Comparison of ENCODE assay signal across 13 mouse cellular contexts in genomic region chr8:45508521-45509104, GRCm38 (mm10). TPM values are rescaled to one million over a fixed set of nuclear protein-coding genes. Genes with fewer than 3 reads are reported as not detected.
A peak's percentile ranks its signal among the peaks of the same experiment; 100 is the strongest.
DNase-seq lines count a peak whose midpoint lies in the region; ATAC-seq and TF ChIP-seq lines count a peak whose summit lies in the region.
"Had no signal": no experiment of that assay in that cellular context is flagged by ENCODE, and none has a peak within 500 bp of the region (broad histone marks: within the 10 kb centered on the region; RNA-seq: fewer than 3 reads in every experiment).

No protein-coding gene starts in this region.

- no peak overlapping the region for H3K27ac ChIP-seq in embryonic facial prominence, embryonic 10.5 days (replicated peaks)
- H3K27ac ChIP-seq in hindbrain, embryonic 11.5 days (ENCODE audit: low read depth, low read length), result peak overlapping the region; percentile 84; the same call in 1 of the 2 replicates
- H3K27ac ChIP-seq in midbrain, embryonic 13.5 days, result peak overlapping the region; percentile 95
- H3K27ac ChIP-seq in heart, adult 2 months, result no peak overlapping the region

- no peaks in the 10 kb centered on the region for H3K27me3 ChIP-seq in embryonic facial prominence, embryonic 10.5 days (replicated peaks; ENCODE audit: low read depth, poor library complexity, severe bottlenecking)
- H3K27me3 ChIP-seq in hindbrain, embryonic 11.5 days (ENCODE audit: control insufficient read depth, insufficient read depth, low read length), result no peaks in the 10 kb centered on the region
- H3K27me3 ChIP-seq in midbrain, embryonic 13.5 days, result no peaks in the 10 kb centered on the region
- H3K27me3 ChIP-seq in heart, adult 2 months (ENCODE audit: control insufficient read depth, insufficient read depth, low read length), result no peaks in the 10 kb centered on the region

- H3K9me3 ChIP-seq in embryonic facial prominence, embryonic 10.5 days, result no peaks in the 10 kb centered on the region
- no peaks in the 10 kb centered on the region for H3K9me3 ChIP-seq in hindbrain, embryonic 11.5 days (ENCODE audit: control insufficient read depth, low read length)
- H3K9me3 ChIP-seq in midbrain, embryonic 13.5 days, result no peaks in the 10 kb centered on the region

- H3K79me2 ChIP-seq in heart, adult 2 months (replicated peaks; ENCODE audit: control insufficient read depth, insufficient read depth, low read length), result no peaks in the 10 kb centered on the region

- no peak for DNase-seq in frontal cortex, postnatal 14 days (ENCODE audit: low spot score in 2 of 2)
- DNase-seq in embryonic facial prominence, embryonic 10.5 days (ENCODE audit: low spot score), result no peak
- peak; percentile 4 for DNase-seq in hindbrain, embryonic 11.5 days (ENCODE audit: low spot score)
- no peak for DNase-seq in lung, postnatal 4 days
- DNase-seq in kidney, adult 9 months, result no peak
- no peak for DNase-seq in heart, adult 2 months
- DNase-seq: adrenal gland, postnatal 10 days; cerebellum, adult 18-20 months; kidney, adult 11 months; left cerebral cortex, postnatal 4 days; lung, postnatal 36 days had no signal

- ATAC-seq in frontal cortex, adult (ENCODE audit: low TSS enrichment), result peak; percentile 21; the same call in 1 of the 2 replicates
- no peak for ATAC-seq in hindbrain, embryonic 11.5 days (ENCODE audit: low FRiP score)
- peak; percentile 22; the same call in 1 of the 2 replicates for ATAC-seq in midbrain, embryonic 13.5 days

- intact Hi-C loops in heart, adult 2 months (cut with DNase I), result no loop called here

- H3K9ac ChIP-seq in hindbrain, embryonic 11.5 days (ENCODE audit: low read depth, low read length), result peak overlapping the region; percentile 73
- H3K9ac ChIP-seq in midbrain, embryonic 13.5 days (replicated peaks), result peak overlapping the region; percentile 78
- H3K9ac ChIP-seq in heart, adult 2 months (ENCODE audit: low read depth, low read length), result no peak overlapping the region

- TF ChIP-seq EP300 in heart, adult 2 months (IDR thresholded peaks at IDR 0.05; ENCODE audit: insufficient read depth, low read depth, low read length), result no peak

- no peak for TF ChIP-seq CTCF in heart, adult 2 months (IDR thresholded peaks at IDR 0.05)

- TF ChIP-seq POLR2A in heart, adult 2 months (IDR thresholded peaks at IDR 0.05; ENCODE audit: insufficient read depth, low read depth, low read length), result no peak

- peaks cover 17% of the 10 kb centered on the region for H3K4me1 ChIP-seq in embryonic facial prominence, embryonic 10.5 days
- H3K4me1 ChIP-seq in hindbrain, embryonic 11.5 days (replicated peaks; ENCODE audit: control insufficient read depth, insufficient read depth, low read length), result no peaks in the 10 kb centered on the region
- H3K4me1 ChIP-seq in midbrain, embryonic 13.5 days (replicated peaks), result peaks cover 26% of the 10 kb centered on the region
- no peaks in the 10 kb centered on the region for H3K4me1 ChIP-seq in heart, adult 2 months (ENCODE audit: control insufficient read depth, insufficient read depth, low read length)

- no peaks in the 10 kb centered on the region for H3K36me3 ChIP-seq in embryonic facial prominence, embryonic 10.5 days (replicated peaks)
- H3K36me3 ChIP-seq in hindbrain, embryonic 11.5 days (ENCODE audit: control insufficient read depth, insufficient read depth, low read length), result no peaks in the 10 kb centered on the region
- H3K36me3 ChIP-seq in midbrain, embryonic 13.5 days, result 0 out of 2 replicates have a peak, but pooled peaks cover 4% of the 10 kb centered on the region
- no peaks in the 10 kb centered on the region for H3K36me3 ChIP-seq in heart, adult 2 months (ENCODE audit: control insufficient read depth, insufficient read depth, low read length)

- peak overlapping the region; percentile 22 for H3K4me2 ChIP-seq in hindbrain, embryonic 11.5 days (replicated peaks; ENCODE audit: low read depth, low read length)
- H3K4me2 ChIP-seq in midbrain, embryonic 13.5 days (replicated peaks), result peak overlapping the region; percentile 59

- 61% methylated on average over 7 of the region's 7 CpGs for WGBS in embryonic facial prominence, embryonic 10.5 days
- 56% methylated on average over 7 of the region's 7 CpGs for WGBS in hindbrain, embryonic 11.5 days
- WGBS in midbrain, embryonic 13.5 days, result 11% methylated on average over 7 of the region's 7 CpGs
- 85% methylated on average over 7 of the region's 7 CpGs for WGBS in heart, adult 2 months

- peak overlapping the region; percentile 52 for H3K4me3 ChIP-seq in embryonic facial prominence, embryonic 10.5 days
- H3K4me3 ChIP-seq in hindbrain, embryonic 11.5 days (ENCODE audit: low read depth, low read length), result peak overlapping the region; percentile 44
- peak overlapping the region; percentile 50 for H3K4me3 ChIP-seq in midbrain, embryonic 13.5 days (replicated peaks)
- H3K4me3 ChIP-seq in heart, adult 2 months, result no peak overlapping the region

RNA-seq across cellular contexts. Expression of gene Sorbs2, which starts 1.0 kb away (rescaled TPM):
- 23.8 and 25.2 TPM in 2 replicates for polyA plus RNA-seq in embryonic facial prominence, embryonic 10.5 days (2016; fragmentation: Nextera tagmentation; extraction: Ambion mirVana)
- 54.9 and 66.1 TPM in 2 replicates for polyA plus RNA-seq in hindbrain, embryonic 11.5 days (2014; fragmentation: Nextera tagmentation; extraction: Ambion mirVana)
- polyA plus RNA-seq in midbrain, embryonic 13.5 days (2015; fragmentation: Nextera tagmentation; extraction: Ambion mirVana), result 77.9 and 79.9 TPM in 2 replicates
- total RNA-seq in heart, adult 2 months (2021), result 100 to 1,000 TPM; 506 to 581 TPM
- polyA plus RNA-seq in heart, adult 2 months (2012; rRNA removed), result 233 and 319 TPM in 2 replicates

Comparison
In these comparisons a context has a peak if more than half of its experiments do, and no peak if none do; other contexts are left out.
1. H3K27ac ChIP-seq: peak in hindbrain, embryonic 11.5 days (single experiment) and midbrain, embryonic 13.5 days (single experiment); none in embryonic facial prominence, embryonic 10.5 days (single experiment) and heart, adult 2 months (single experiment).